Comparison of ENCODE assay signal across 21 mouse cellular contexts in the genomic region with DNA sequence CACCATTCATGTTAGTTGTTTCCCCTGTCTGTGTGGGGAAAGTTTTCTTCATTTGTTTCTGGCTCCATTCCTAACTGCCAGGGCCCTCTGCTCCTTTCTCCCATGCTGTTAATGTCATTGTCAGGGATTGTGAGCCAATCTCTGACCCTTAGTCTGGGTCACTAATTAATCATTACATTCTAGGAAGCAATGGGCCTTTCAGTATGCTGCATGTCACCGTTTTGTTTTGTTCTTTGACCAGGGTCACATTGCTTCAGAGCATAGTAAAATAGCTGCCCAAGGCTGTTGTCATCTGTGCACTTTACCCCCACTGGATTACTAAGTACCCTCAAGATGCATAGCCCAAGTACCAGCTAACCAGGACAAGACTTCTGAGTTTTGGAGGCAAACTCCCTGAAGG. TPM values are rescaled to one million over a fixed set of nuclear protein-coding genes. Genes with fewer than 3 reads are reported as not detected.
DNase-seq lines count a peak whose midpoint lies in the region; ATAC-seq and TF ChIP-seq lines count a peak whose summit lies in the region.
"Had no signal": no experiment of that assay in that cellular context is flagged by ENCODE, and none has a peak within 500 bp of the region (broad histone marks: within the 10 kb centered on the region; RNA-seq: fewer than 3 reads in every experiment).

No protein-coding gene starts in this region.

- no peak overlapping the region for H3K27ac ChIP-seq in intestine, postnatal 0 days (ENCODE audit: low read depth, low read length)
- H3K27ac ChIP-seq in kidney, embryonic 16.5 days (ENCODE audit: low read length) = no peak overlapping the region
- H3K27ac ChIP-seq in liver, postnatal 0 days (ENCODE audit: low read depth) = peak overlapping the region; percentile 70
- H3K27ac ChIP-seq: liver, embryonic 14.5 days; neural tube, embryonic 15.5 days had no signal

- no peaks in the 10 kb centered on the region for H3K27me3 ChIP-seq in intestine, postnatal 0 days (replicated peaks; ENCODE audit: control insufficient read depth, insufficient read depth, low read length)
- H3K27me3 ChIP-seq in kidney, embryonic 16.5 days (ENCODE audit: insufficient read depth, low read length) = peaks cover 20% of the 10 kb centered on the region; the same call in 1 of the 2 replicates
- H3K27me3 ChIP-seq in liver, postnatal 0 days (ENCODE audit: insufficient read depth, low read length) = no peaks in the 10 kb centered on the region

- no peak overlapping the region for H3K9ac ChIP-seq in intestine, postnatal 0 days (ENCODE audit: low read depth, low read length)
- no peak overlapping the region for H3K9ac ChIP-seq in kidney, embryonic 16.5 days (replicated peaks; ENCODE audit: low read length)
- no peak overlapping the region for H3K9ac ChIP-seq in liver, postnatal 0 days (replicated peaks)
- H3K9ac ChIP-seq: forebrain, postnatal 0 days; liver, embryonic 14.5 days; neural tube, embryonic 15.5 days had no signal

- TF ChIP-seq EP300 in liver, postnatal 0 days (IDR thresholded peaks at IDR 0.05; ENCODE audit: low read depth) = peak; percentile 69

- DNase-seq in adipocyte (ENCODE audit: low spot score) = peak; percentile 29
- no peak for DNase-seq in liver, postnatal 0 days
- DNase-seq in layer of hippocampus, postnatal 14 days (ENCODE audit: low spot score in 2 of 2) = no peak
- no peak for DNase-seq in urinary bladder, postnatal 14 days (ENCODE audit: low spot score)
- no peak for DNase-seq in gastrocnemius, postnatal 25 days
- DNase-seq: cerebellum, adult 11 months; cerebellum, postnatal 36 days; forebrain, postnatal 0 days; layer of hippocampus, postnatal 36 days; midbrain, embryonic 14.5 days; right cerebral cortex, postnatal 25 days; thymus, postnatal 14 days had no signal

- WGBS in intestine, postnatal 0 days = 38% methylated on average over 1 of the region's 1 CpGs
- WGBS in kidney, embryonic 16.5 days = 40% methylated on average over 1 of the region's 1 CpGs
- WGBS in liver, postnatal 0 days (ENCODE audit: insufficient replicate concordance) = 45% methylated on average over 1 of the region's 1 CpGs

- no peaks in the 10 kb centered on the region for H3K4me1 ChIP-seq in intestine, postnatal 0 days (replicated peaks; ENCODE audit: control insufficient read depth, insufficient read depth, low read length)
- H3K4me1 ChIP-seq in kidney, embryonic 16.5 days (ENCODE audit: insufficient read depth, low read length) = no peaks in the 10 kb centered on the region
- no peaks in the 10 kb centered on the region for H3K4me1 ChIP-seq in liver, postnatal 0 days (ENCODE audit: insufficient read depth)
- H3K4me1 ChIP-seq: neural tube, embryonic 15.5 days had no signal

- no peak overlapping the region for H3K4me2 ChIP-seq in intestine, postnatal 0 days (replicated peaks; ENCODE audit: low read depth)
- no peak overlapping the region for H3K4me2 ChIP-seq in kidney, embryonic 16.5 days (replicated peaks; ENCODE audit: low read depth, low read length)
- H3K4me2 ChIP-seq in liver, postnatal 0 days (ENCODE audit: low read depth, low read length) = no peak overlapping the region
- H3K4me2 ChIP-seq: neural tube, embryonic 15.5 days had no signal

- H3K9me3 ChIP-seq in intestine, postnatal 0 days (ENCODE audit: control insufficient read depth) = no peaks in the 10 kb centered on the region
- no peaks in the 10 kb centered on the region for H3K9me3 ChIP-seq in kidney, embryonic 16.5 days (ENCODE audit: low read length)
- H3K9me3 ChIP-seq in liver, postnatal 0 days (ENCODE audit: low read length) = no peaks in the 10 kb centered on the region
- H3K9me3 ChIP-seq: G1E; neural tube, embryonic 15.5 days had no signal

- H3K4me3 ChIP-seq in intestine, postnatal 0 days (ENCODE audit: low read depth, low read length) = no peak overlapping the region
- H3K4me3 ChIP-seq in kidney, embryonic 16.5 days (ENCODE audit: low read length) = no peak overlapping the region
- H3K4me3 ChIP-seq in liver, postnatal 0 days (ENCODE audit: low read depth, low read length) = no peak overlapping the region
- H3K4me3 ChIP-seq: erythroblast, embryonic 14.5 days; myocyte; neural tube, embryonic 15.5 days had no signal

- ATAC-seq in intestine, postnatal 0 days = peak; percentile 90
- peak; percentile 90 for ATAC-seq in kidney, embryonic 16.5 days (ENCODE audit: low FRiP score, low TSS enrichment)
- ATAC-seq in liver, postnatal 0 days = peak; percentile 98
- ATAC-seq: CD4-positive, CD25-positive, alpha-beta regulatory T cell, adult 4 months; forebrain, postnatal 0 days had no signal

- TF ChIP-seq CTCF in intestine, postnatal 0 days (IDR thresholded peaks at IDR 0.05; ENCODE audit: low read depth) = no peak
- no peak for TF ChIP-seq CTCF in liver, postnatal 0 days (IDR thresholded peaks at IDR 0.05; ENCODE audit: low read depth)

- H3K36me3 ChIP-seq in intestine, postnatal 0 days (ENCODE audit: control insufficient read depth, insufficient read depth) = no peaks in the 10 kb centered on the region
- no peaks in the 10 kb centered on the region for H3K36me3 ChIP-seq in kidney, embryonic 16.5 days (ENCODE audit: insufficient read depth, low read length)
- H3K36me3 ChIP-seq in liver, postnatal 0 days (replicated peaks; ENCODE audit: insufficient read depth, low read length) = no peaks in the 10 kb centered on the region
- H3K36me3 ChIP-seq: G1E; neural tube, embryonic 15.5 days had no signal

RNA-seq across cellular contexts. Expression of a gene that starts 36.0 kb away (rescaled TPM):
- 0.55 and 0.89 TPM in 2 replicates for polyA plus RNA-seq in intestine, postnatal 0 days (2015; fragmentation: Nextera tagmentation; extraction: Ambion mirVana)
- polyA plus RNA-seq in kidney, embryonic 16.5 days (2015; fragmentation: Nextera tagmentation; extraction: Ambion mirVana) = 1.3 and 1.4 TPM in 2 replicates
- polyA plus RNA-seq in liver, postnatal 0 days (2015; fragmentation: Nextera tagmentation; extraction: Ambion mirVana) = 2.9 and 3.8 TPM in 2 replicates
- total RNA-seq in layer of hippocampus, postnatal 14 days (2021) = 1 to 10 TPM in 1 of 2 experiments, under 1 TPM in 1; 0.74 to 1.4 TPM
- total RNA-seq in gastrocnemius, postnatal 25 days (2021) = 1 to 10 TPM in 1 of 2 experiments, under 1 TPM in 1; 0.69 to 1.7 TPM
- total RNA-seq: G1E; megakaryocyte, adult 5-6 weeks had no signal
- polyA plus RNA-seq: CD4-positive, CD25-positive, alpha-beta regulatory T cell, adult 4 months; erythroblast, embryonic 14.5 days; G1E had no signal
